Mouse (Mus musculus) frontal cortex, postnatal 25 days (tissue): ENCODE results near the gene 2510039O18Rik.

ENCODE experiments used
- DNase-seq, 2 experiments: peaks; one replicate each; pipeline ENCODE4 v3.0.0; 2022; ENCODE audit warnings: low spot score in 2 of 2

Gene 2510039O18Rik

GRCm38 (mm10) chr4:147940576-147941044 lies at the start of gene 2510039O18Rik:
Gene 2510039O18Rik, plus strand, starts transcription at chr4:147940895.
- peak; percentile 68 to 78 for DNase-seq

- no peak for DNase-seq
These were observed 44.8 kb upstream of the 2510039O18Rik start for GRCm38 (mm10) chr4:147895815-147896330.

- no peak for DNase-seq
These were observed 44.3 kb upstream of the 2510039O18Rik start for GRCm38 (mm10) chr4:147896411-147896810.

GRCm38 (mm10) chr4:147897348-147897747 lies 43.3 kb upstream of the 2510039O18Rik start:
- DNase-seq: no peak

- no peak for DNase-seq
These were observed 40.2 kb upstream of the 2510039O18Rik start for GRCm38 (mm10) chr4:147900452-147900851.

- no peak for DNase-seq
These were observed 37.7 kb upstream of the 2510039O18Rik start for GRCm38 (mm10) chr4:147902906-147903500.

GRCm38 (mm10) chr4:147903601-147904000 lies 37.1 kb upstream of the 2510039O18Rik start:
- DNase-seq: no peak

GRCm38 (mm10) chr4:147904313-147905089 lies 36.2 kb upstream of the 2510039O18Rik start, which contains the start of gene Mfn2:
Gene Mfn2, minus strand, starts transcription at chr4:147904704.
- DNase-seq: peak; percentile 85 to 88

- no peak for DNase-seq
These were observed 35.5 kb upstream of the 2510039O18Rik start for GRCm38 (mm10) chr4:147905090-147905659.

GRCm38 (mm10) chr4:147906230-147906629 lies 34.5 kb upstream of the 2510039O18Rik start:
- no peak for DNase-seq

- DNase-seq: no peak
These were observed 31.2 kb upstream of the 2510039O18Rik start for GRCm38 (mm10) chr4:147909486-147909885.

- no peak for DNase-seq
These were observed 22.1 kb upstream of the 2510039O18Rik start for GRCm38 (mm10) chr4:147918459-147919121.

- no peak for DNase-seq
These were observed 19.7 kb upstream of the 2510039O18Rik start for GRCm38 (mm10) chr4:147920973-147921372.

GRCm38 (mm10) chr4:147922341-147922740 lies 18.4 kb upstream of the 2510039O18Rik start:
- no peak for DNase-seq

- DNase-seq: no peak
These were observed 13.0 kb upstream of the 2510039O18Rik start for GRCm38 (mm10) chr4:147927705-147928104.

- DNase-seq: no peak
These were observed 12.6 kb upstream of the 2510039O18Rik start for GRCm38 (mm10) chr4:147928136-147928535.

- no peak for DNase-seq
These were observed 12.2 kb upstream of the 2510039O18Rik start for GRCm38 (mm10) chr4:147928540-147928939.

GRCm38 (mm10) chr4:147930946-147931345 lies 9.7 kb upstream of the 2510039O18Rik start:
- DNase-seq: no peak

- no peak for DNase-seq
These were observed 6.6 kb upstream of the 2510039O18Rik start for GRCm38 (mm10) chr4:147934134-147934533.

- no peak for DNase-seq
These were observed 6.1 kb upstream of the 2510039O18Rik start for GRCm38 (mm10) chr4:147934611-147935010.

- no peak for DNase-seq
These were observed 4.8 kb upstream of the 2510039O18Rik start for GRCm38 (mm10) chr4:147935904-147936303.
